Mouse (Mus musculus) liver, adult 2 months (tissue): ENCODE data around the gene Pi4kb.

Experiments used
- CTCF ChIP-seq: fragments of 200-500 bp; IDR thresholded peaks from 2 replicates; pipeline ENCODE4 v1.5.1; 2011; ENCODE audit warnings: low read depth, low read length, control low read depth
- POLR2A ChIP-seq: fragments of 200-500 bp; IDR thresholded peaks from 2 replicates; pipeline ENCODE4 v1.6.1; 2011; ENCODE audit warnings: low read length, control low read depth; ENCODE audit not compliant: insufficient read depth; ENCODE audit errors: extremely low read depth

- TF ChIP-seq CTCF (no peak), POLR2A (no peak)
Measured at GRCm38 (mm10) chr3:95043251-95043650, 68.7 kb downstream of the Pi4kb start.
